Mouse (Mus musculus) ES-E14 (cell line): ENCODE results near the gene Fbxw4.

Experiments used
- CHD2 ChIP-seq: IDR thresholded peaks from 2 replicates; pipeline ENCODE4 v1.6.1; 2014; ENCODE audit warnings: mild to moderate bottlenecking, low read depth, low read length, inconsistent platforms
- HCFC1 ChIP-seq: IDR thresholded peaks from 2 replicates; pipeline ENCODE4 v1.6.1; 2012; ENCODE audit warnings: low read length, inconsistent platforms, borderline replicate concordance; ENCODE audit not compliant: insufficient read depth
- MAFK ChIP-seq: IDR thresholded peaks from 2 replicates; pipeline ENCODE4 v1.6.1; 2014; ENCODE audit warnings: mild to moderate bottlenecking, low read depth, low read length, inconsistent platforms; ENCODE audit not compliant: insufficient read depth
- ZC3H11A ChIP-seq: IDR thresholded peaks from 2 replicates; pipeline ENCODE4 v1.6.1; 2012; ENCODE audit warnings: low read depth, mild to moderate bottlenecking, inconsistent platforms, low read length, borderline replicate concordance
- ZNF384 ChIP-seq: IDR thresholded peaks from 2 replicates; pipeline ENCODE4 v1.6.1; 2012; ENCODE audit warnings: low read depth, low read length, inconsistent platforms

DNA sequence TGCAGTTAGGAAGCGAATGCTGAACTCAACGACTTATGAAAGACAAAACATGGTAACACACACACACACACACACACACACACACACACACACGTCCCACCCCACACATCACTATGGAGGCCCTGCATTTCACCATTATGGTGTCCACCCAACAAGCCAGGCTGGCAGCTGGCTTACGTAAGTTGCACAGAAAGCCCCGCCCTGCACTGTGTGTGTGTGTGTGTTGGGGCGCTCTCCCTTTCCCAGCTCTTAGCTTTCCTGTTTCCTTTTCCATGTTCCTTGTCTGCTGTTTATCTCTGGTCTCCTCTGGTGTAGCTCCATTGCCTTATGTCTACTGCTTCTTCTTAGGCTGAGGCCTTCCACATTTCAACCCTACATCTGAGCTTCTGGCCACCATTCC is 41.9 kb downstream of the Fbxw4 start:
- no peak for TF ChIP-seq CHD2
- no peak for TF ChIP-seq HCFC1
- no peak for TF ChIP-seq MAFK
- TF ChIP-seq ZNF384: no peak
- TF ChIP-seq ZC3H11A: no peak
